Mouse (Mus musculus) midbrain, embryonic 14.5 days (tissue): ENCODE results near the gene Magi1. TPM values are rescaled to one million over a fixed set of nuclear protein-coding genes. Genes with fewer than 3 reads are reported as not detected.

Source experiments
- ATAC-seq: fragments of 200-750 bp; cut with Nextera tagmentation; 2 replicates; pipeline ENCODE4 v1.8.0; 2017; ENCODE audit warnings: moderate number of reproducible peaks, moderate library complexity; ENCODE audit not compliant: low FRiP score, low TSS enrichment
- DNase-seq: peaks from one replicate; pipeline ENCODE4 v3.0.0-alpha.2; 2015
- H3K27ac ChIP-seq: fragments of 300-500 bp; sonication (generic); replicated peaks from 2 replicates; pipeline ENCODE4 v1.5.1; 2014; ENCODE audit warnings: mild to moderate bottlenecking, low read depth, low read length, moderate library complexity
- H3K27me3 ChIP-seq: fragments of 300-500 bp; sonication (generic); 2 replicates; pipeline ENCODE4 v1.6.1; 2014; ENCODE audit warnings: low read length, control low read depth, mixed read lengths; ENCODE audit not compliant: control insufficient read depth, insufficient read depth
- H3K36me3 ChIP-seq: fragments of 300-500 bp; sonication (generic); 2 replicates; pipeline ENCODE4 v1.6.1; 2014; ENCODE audit warnings: low read length, control low read depth; ENCODE audit not compliant: control insufficient read depth, insufficient read depth
- H3K4me1 ChIP-seq: fragments of 300-500 bp; sonication (generic); 2 replicates; pipeline ENCODE4 v1.6.1; 2014; ENCODE audit warnings: mild to moderate bottlenecking, antibody characterized with exemption, low read length, control low read depth; ENCODE audit not compliant: control insufficient read depth, insufficient read depth
- H3K4me2 ChIP-seq: fragments of 300-500 bp; sonication (generic); 2 replicates; pipeline ENCODE4 v1.6.1; 2014; ENCODE audit warnings: mild to moderate bottlenecking, low read length, moderate library complexity
- H3K4me3 ChIP-seq: fragments of 300-500 bp; sonication (generic); replicated peaks from 2 replicates; pipeline ENCODE4 v1.5.1; 2014; ENCODE audit warnings: low read depth, low read length
- H3K9ac ChIP-seq: fragments of 300-500 bp; sonication (generic); replicated peaks from 2 replicates; pipeline ENCODE4 v1.6.1; 2014; ENCODE audit warnings: mild to moderate bottlenecking, low read length, moderate library complexity
- H3K9me3 ChIP-seq: fragments of 300-500 bp; sonication (generic); 2 replicates; pipeline ENCODE4 v1.6.1; 2016; ENCODE audit warnings: low read length, control low read depth, mixed read lengths; ENCODE audit not compliant: control insufficient read depth
- WGBS: fragments of 180-500 bp; shearing (Covaris S2); extraction: QIAGEN DNeasy Blood & Tissue Kit; methylation state at CpG from one replicate; pipeline ENCODE4 v1.1.7; 2014; 5-methylcytosine and 5-hydroxymethylcytosine counted together
- polyA plus RNA-seq: library from polyadenylated mRNA; unstranded; fragments of >200 nt; fragmentation: Nextera tagmentation; extraction: Ambion mirVana; gene quantifications from 2 replicates; pipeline ENCODE4 v1.2.1, GENCODE M21; 2014

Gene Magi1
- polyA plus RNA-seq, 1 experiment from 2014 or later = 34.9 TPM

DNA sequence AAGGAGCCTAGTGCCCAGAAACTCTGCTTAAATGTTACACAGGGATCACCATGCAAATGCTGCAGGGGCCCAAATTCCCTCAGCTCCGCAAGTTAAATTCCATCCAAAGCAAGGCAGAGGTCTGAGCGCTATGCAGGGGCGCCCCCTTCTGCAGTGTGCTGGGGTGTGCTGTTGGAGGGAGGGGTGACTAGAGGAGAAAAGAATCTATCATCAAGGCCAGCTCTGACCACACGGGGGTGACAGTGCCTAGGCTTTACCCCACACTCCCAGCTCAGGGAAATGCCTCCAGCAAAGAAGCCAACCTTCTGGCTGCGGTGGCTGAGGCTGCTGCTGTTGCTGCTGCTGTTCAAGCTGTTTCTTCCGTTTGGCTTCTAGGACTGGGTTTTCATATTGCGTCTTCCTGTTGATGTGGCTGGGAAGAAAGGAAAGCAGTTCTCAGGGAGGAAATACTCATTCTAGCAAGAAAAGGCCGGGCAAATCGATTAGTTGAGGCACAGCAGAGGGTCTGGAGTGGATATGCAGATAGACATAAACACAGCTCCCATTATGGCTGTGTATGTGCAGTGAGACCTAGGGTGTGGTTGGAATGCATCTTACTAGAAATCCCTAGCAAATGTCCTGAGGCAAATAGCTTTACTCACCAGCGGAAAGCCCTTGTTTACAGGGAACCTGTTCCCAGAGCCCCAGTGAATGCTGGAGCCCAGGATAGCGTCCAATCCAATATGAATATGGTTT is 526.2 kb downstream of the Magi1 start:
- WGBS = 30% methylated on average over 11 of the region's 11 CpGs
- DNase-seq = peak; percentile 91
- no peak overlapping the region; the same call in 1 of the 2 replicates for H3K9ac ChIP-seq
- peaks cover 4% of the 10 kb centered on the region; the same call in 1 of the 2 replicates for H3K4me1 ChIP-seq
- H3K27ac ChIP-seq = peak overlapping the region; percentile 73
- H3K27me3 ChIP-seq = no peaks in the 10 kb centered on the region
- H3K4me2 ChIP-seq = no peak overlapping the region
- peak; percentile 78 for ATAC-seq
- no peak overlapping the region for H3K4me3 ChIP-seq
- H3K9me3 ChIP-seq = no peaks in the 10 kb centered on the region
- H3K36me3 ChIP-seq = peaks cover 38% of the 10 kb centered on the region

DNA sequence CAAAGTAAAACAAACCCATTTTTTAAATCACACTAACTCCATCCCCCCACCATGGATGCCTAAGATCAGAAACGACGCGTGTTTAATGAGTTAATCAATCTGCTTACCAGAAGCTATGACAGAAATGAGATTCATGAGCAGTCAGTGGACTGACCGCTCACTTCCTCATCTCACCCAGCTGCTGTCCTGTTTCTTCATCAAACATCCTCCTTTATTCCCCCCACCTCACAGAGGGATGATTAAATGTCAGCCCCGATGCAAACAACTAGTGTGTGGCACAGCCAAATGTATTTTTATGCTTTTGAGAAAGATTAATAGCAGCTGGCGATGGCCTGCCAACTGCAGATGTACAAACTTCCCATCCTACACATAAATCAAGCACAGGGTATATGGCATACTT is 540.6 kb downstream of the Magi1 start:
- Histone ChIP-seq H3K9ac (no peak overlapping the region), H3K9me3 (no peaks in the 10 kb centered on the region), H3K4me2 (no peak overlapping the region), H3K4me1 (no peaks in the 10 kb centered on the region), H3K4me3 (no peak overlapping the region), H3K36me3 (peaks cover 38% of the 10 kb centered on the region), H3K27me3 (no peaks in the 10 kb centered on the region), H3K27ac (no peak overlapping the region)
- ATAC-seq (no peak), DNase-seq (no peak)
- 62% methylated on average over 6 of the region's 6 CpGs for WGBS

DNA sequence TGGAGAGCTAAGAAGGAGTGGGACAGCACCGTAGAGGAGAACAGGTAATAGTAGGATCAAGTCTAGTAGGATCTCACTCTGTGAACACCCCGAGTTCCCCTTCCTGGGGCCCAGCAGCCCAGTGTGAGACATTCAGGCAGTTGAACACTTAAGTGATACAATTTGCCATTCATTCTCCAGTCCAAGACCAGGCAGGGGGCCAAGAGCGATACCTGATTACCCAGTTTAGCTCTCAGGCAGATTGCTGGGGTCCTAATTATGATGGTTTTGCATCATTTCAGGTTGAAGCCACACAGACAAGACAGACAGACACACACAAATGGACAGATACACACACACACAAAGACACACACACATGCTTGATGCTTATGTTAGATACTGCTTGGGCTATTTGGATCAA is 543.9 kb downstream of the Magi1 start:
- H3K4me1 ChIP-seq = no peaks in the 10 kb centered on the region
- H3K27ac ChIP-seq = no peak overlapping the region
- no peaks in the 10 kb centered on the region for H3K9me3 ChIP-seq
- ATAC-seq (no peak), DNase-seq (no peak)
- H3K4me3 ChIP-seq = no peak overlapping the region
- no peak overlapping the region for H3K4me2 ChIP-seq
- H3K27me3 ChIP-seq = no peaks in the 10 kb centered on the region
- peaks cover 15% of the 10 kb centered on the region for H3K36me3 ChIP-seq
- 98% methylated on average over 3 of the region's 3 CpGs for WGBS
- no peak overlapping the region for H3K9ac ChIP-seq

DNA sequence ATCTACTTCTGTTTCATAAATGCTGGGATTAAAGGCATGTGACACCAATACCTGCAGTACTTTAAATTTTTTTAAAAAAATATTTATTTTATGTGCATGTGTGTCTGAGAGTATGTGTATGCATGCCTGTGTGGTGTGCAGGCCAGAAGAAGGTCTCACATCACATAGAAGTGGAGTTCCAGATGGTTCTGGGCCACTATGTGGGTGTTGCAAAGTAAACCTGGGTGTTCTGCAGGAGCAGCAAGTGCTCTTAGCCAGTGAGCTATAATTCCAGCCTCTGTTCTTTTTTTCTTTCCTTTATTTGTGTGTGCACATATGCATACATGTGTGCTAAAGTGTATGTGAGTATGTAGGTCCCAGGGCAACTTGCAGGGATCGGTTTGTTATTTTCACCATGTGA is 546.6 kb downstream of the Magi1 start:
- no peak overlapping the region for H3K4me3 ChIP-seq
- no peaks in the 10 kb centered on the region for H3K4me1 ChIP-seq
- DNase-seq = no peak
- H3K36me3 ChIP-seq = 0 out of 2 replicates have a peak, but pooled peaks cover 6% of the 10 kb centered on the region
- ATAC-seq = no peak
- H3K27me3 ChIP-seq = no peaks in the 10 kb centered on the region
- WGBS = 93% methylated on average over 1 of the region's 1 CpGs
- H3K27ac ChIP-seq = no peak overlapping the region
- H3K9me3 ChIP-seq = no peaks in the 10 kb centered on the region
- H3K4me2 ChIP-seq = no peak overlapping the region
- H3K9ac ChIP-seq = no peak overlapping the region

DNA sequence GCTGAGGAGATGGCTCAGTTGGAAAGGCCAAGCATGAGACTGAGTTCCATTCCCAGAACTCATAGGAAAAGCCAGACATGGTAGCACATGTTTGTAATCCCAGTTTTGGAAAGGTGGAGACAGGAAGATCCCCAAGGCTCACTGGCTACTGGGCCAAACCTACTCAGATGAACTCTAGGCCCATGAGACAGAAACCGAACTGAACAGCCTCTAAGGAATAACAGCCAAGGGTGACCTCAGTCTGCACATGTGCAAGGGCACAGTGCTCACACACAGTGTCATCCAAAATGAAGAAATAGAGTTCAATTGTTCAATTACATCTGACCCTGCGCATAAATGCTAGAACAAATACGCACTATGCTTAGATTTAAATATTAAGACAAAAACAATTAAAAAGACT is 547.6 kb downstream of the Magi1 start:
- no peak overlapping the region for H3K9ac ChIP-seq
- no peak overlapping the region for H3K4me2 ChIP-seq
- no peaks in the 10 kb centered on the region for H3K27me3 ChIP-seq
- DNase-seq = no peak
- no peaks in the 10 kb centered on the region for H3K9me3 ChIP-seq
- H3K4me3 ChIP-seq = no peak overlapping the region
- no peak for ATAC-seq
- no peak overlapping the region for H3K27ac ChIP-seq
- WGBS = 95% methylated on average over 3 of the region's 3 CpGs
- 0 out of 2 replicates have a peak, but pooled peaks cover 6% of the 10 kb centered on the region for H3K36me3 ChIP-seq
- H3K4me1 ChIP-seq = no peaks in the 10 kb centered on the region

DNA sequence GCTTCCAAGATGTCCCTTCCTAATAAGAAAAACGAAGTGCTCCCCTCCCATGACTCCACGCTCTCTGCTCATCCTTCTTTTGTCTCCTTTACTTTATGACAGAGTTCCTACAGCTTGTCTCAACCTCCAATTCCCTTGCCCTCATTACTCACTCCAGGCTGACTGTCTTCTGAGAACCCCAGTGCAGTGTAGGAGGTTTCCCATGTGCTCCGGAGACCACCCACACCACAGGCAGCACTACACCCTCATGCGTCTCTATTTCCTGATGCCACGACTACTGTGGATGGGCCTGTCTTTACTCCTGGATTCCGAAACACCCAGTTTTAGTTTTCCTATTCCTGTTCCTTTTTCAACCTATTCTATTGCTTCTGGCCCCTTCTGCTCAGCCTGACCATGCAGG is 549.9 kb downstream of the Magi1 start:
- 87% methylated on average over 6 of the region's 6 CpGs for WGBS
- H3K36me3 ChIP-seq = 0 out of 2 replicates have a peak, but pooled peaks cover 11% of the 10 kb centered on the region
- ATAC-seq = no peak
- no peak for DNase-seq
- no peaks in the 10 kb centered on the region for H3K4me1 ChIP-seq
- no peaks in the 10 kb centered on the region for H3K27me3 ChIP-seq
- H3K9ac ChIP-seq = no peak overlapping the region
- no peak overlapping the region for H3K4me3 ChIP-seq
- no peaks in the 10 kb centered on the region for H3K9me3 ChIP-seq
- no peak overlapping the region for H3K27ac ChIP-seq
- H3K4me2 ChIP-seq = no peak overlapping the region

DNA sequence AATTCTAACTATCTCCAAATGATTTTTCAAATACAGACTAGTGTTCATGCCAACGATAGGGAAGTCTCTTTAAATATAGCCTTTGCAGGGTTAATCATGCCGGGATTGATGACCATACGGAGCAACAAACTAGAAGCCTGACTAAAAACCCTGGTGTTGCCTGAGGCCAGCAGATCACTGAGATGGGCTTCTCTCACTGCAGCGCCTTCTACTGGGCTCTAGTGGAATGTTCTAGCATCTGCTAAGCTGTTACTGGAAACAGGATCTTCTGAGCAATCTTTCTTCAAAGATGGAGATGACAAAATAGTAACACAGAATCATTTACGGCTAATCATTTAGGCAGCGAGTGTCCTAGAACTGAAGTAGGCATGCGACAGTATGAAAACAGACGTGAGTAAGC is 554.0 kb downstream of the Magi1 start:
- ATAC-seq (no peak), DNase-seq (peak; percentile 63)
- no peak overlapping the region for H3K9ac ChIP-seq
- H3K36me3 ChIP-seq = 0 out of 2 replicates have a peak, but pooled peaks cover 6% of the 10 kb centered on the region
- H3K4me3 ChIP-seq = no peak overlapping the region
- no peaks in the 10 kb centered on the region for H3K4me1 ChIP-seq
- H3K27ac ChIP-seq = no peak overlapping the region
- no peaks in the 10 kb centered on the region for H3K9me3 ChIP-seq
- 72% methylated on average over 8 of the region's 8 CpGs for WGBS
- no peak overlapping the region for H3K4me2 ChIP-seq
- no peaks in the 10 kb centered on the region for H3K27me3 ChIP-seq

DNA sequence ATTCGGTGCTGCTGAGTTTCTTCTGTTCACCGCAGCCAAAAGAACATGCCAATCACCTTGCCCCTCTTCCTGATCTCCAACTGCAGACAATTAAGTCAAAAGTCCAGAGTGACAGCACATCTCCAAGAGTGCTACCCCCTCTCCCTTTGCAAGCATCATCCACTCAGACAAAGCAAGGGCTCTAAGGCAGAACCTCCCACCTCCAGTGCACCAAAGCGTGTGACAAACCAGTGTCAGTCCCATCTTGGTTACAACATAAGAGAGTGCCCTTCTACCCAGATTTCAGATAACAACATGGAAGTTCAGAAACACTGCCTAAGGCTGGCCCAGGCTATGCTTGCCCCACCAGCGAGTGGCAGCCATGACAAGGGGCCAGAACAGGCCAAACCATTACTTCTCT is 554.9 kb downstream of the Magi1 start:
- H3K9ac ChIP-seq = no peak overlapping the region
- no peaks in the 10 kb centered on the region for H3K4me1 ChIP-seq
- no peaks in the 10 kb centered on the region for H3K9me3 ChIP-seq
- H3K4me3 ChIP-seq = no peak overlapping the region
- H3K27me3 ChIP-seq = no peaks in the 10 kb centered on the region
- 0 out of 2 replicates have a peak, but pooled peaks cover 5% of the 10 kb centered on the region for H3K36me3 ChIP-seq
- no peak overlapping the region for H3K27ac ChIP-seq
- H3K4me2 ChIP-seq = no peak overlapping the region
- no peak for ATAC-seq
- 37% methylated on average over 4 of the region's 4 CpGs for WGBS
- no peak for DNase-seq

DNA sequence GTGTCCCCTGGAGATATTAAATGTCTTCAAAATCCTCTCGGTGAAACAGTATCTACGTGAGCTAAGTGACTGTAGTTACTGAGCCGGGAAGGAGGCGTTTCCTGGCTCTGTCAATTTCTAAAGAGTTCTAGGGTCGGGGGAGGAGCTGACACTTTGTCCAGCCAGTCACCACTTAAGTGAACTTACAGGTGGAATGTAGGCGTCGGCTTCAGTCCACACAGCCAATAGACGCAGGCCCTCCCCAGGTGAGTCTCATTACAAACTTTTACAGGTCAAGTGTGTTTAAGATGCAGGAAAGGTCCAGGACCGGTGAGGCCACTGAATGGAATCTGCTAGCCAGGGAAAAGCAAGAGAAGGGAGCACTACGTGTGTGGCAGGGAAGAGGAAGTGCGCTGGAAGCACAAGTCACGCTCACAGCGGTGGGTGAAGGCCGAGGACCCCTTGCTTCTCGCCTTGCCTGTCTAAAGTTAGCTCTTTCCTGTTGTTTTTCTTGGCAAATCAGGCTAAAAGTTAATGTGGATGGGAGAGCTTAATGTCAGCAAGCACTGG is 556.0 kb downstream of the Magi1 start:
- no peaks in the 10 kb centered on the region for H3K9me3 ChIP-seq

More for the DNA sequence above, 556.0 kb downstream of the Magi1 start:
- DNase-seq = no peak
- ATAC-seq = no peak
- WGBS = 53% methylated on average over 15 of the region's 15 CpGs
- 0 out of 2 replicates have a peak, but pooled peaks cover 5% of the 10 kb centered on the region for H3K36me3 ChIP-seq
- no peak overlapping the region for H3K4me2 ChIP-seq
- no peak overlapping the region for H3K9ac ChIP-seq
- no peaks in the 10 kb centered on the region for H3K4me1 ChIP-seq
- no peak overlapping the region for H3K4me3 ChIP-seq
- H3K27me3 ChIP-seq = no peaks in the 10 kb centered on the region
- H3K27ac ChIP-seq = no peak overlapping the region
